Mouse (Mus musculus): Measurements from ENCODE around the gene Atg101.

Atg101 gene

GRCm38 (mm10) chr15:101286129-101286770 lies 2.2 kb downstream of the Atg101 start:
- no peak for DNase-seq (ENCODE audit: low spot score in 2 of 2)

- DNase-seq (ENCODE audit: low spot score in 2 of 2), result no peak
These were observed 3.3 kb downstream of the Atg101 start for GRCm38 (mm10) chr15:101287361-101287760.

GRCm38 (mm10) chr15:101290354-101290753 lies 6.3 kb downstream of the Atg101 start:
- no peak for DNase-seq (ENCODE audit: low spot score in 2 of 2)

GRCm38 (mm10) chr15:101292012-101292411 lies 7.9 kb downstream of the Atg101 start:
- no peak for DNase-seq (ENCODE audit: low spot score in 2 of 2)

- DNase-seq (ENCODE audit: low spot score in 2 of 2), result no peak
These were observed 9.1 kb downstream of the Atg101 start, which contains the start of gene 6030408B16Rik for GRCm38 (mm10) chr15:101293025-101293621. Gene 6030408B16Rik, plus strand, starts transcription at chr15:101293212.

GRCm38 (mm10) chr15:101294028-101294894 lies 10.2 kb downstream of the Atg101 start:
- DNase-seq (ENCODE audit: low spot score in 2 of 2), result no peak

- no peak for DNase-seq (ENCODE audit: low spot score in 2 of 2)
These were observed 11.0 kb downstream of the Atg101 start for GRCm38 (mm10) chr15:101295106-101295505.

- DNase-seq (ENCODE audit: low spot score in 2 of 2), result no peak
These were observed 11.5 kb downstream of the Atg101 start for GRCm38 (mm10) chr15:101295616-101296015.

- no peak for DNase-seq (ENCODE audit: low spot score in 2 of 2)
These were observed 12.0 kb downstream of the Atg101 start for GRCm38 (mm10) chr15:101296091-101296490.

- no peak for DNase-seq (ENCODE audit: low spot score in 2 of 2)
These were observed 13.9 kb downstream of the Atg101 start for GRCm38 (mm10) chr15:101297988-101298387.

GRCm38 (mm10) chr15:101298550-101298949 lies 14.5 kb downstream of the Atg101 start:
- DNase-seq (ENCODE audit: low spot score in 2 of 2), result no peak

- DNase-seq (ENCODE audit: low spot score in 2 of 2), result no peak
These were observed 15.4 kb downstream of the Atg101 start for GRCm38 (mm10) chr15:101299480-101299960.

- no peak for DNase-seq (ENCODE audit: low spot score in 2 of 2)
These were observed 16.1 kb downstream of the Atg101 start for GRCm38 (mm10) chr15:101300128-101300527.

GRCm38 (mm10) chr15:101302201-101302600 lies 18.1 kb downstream of the Atg101 start:
- DNase-seq (ENCODE audit: low spot score in 2 of 2), result no peak

GRCm38 (mm10) chr15:101303830-101304229 lies 19.8 kb downstream of the Atg101 start:
- no peak for DNase-seq (ENCODE audit: low spot score in 2 of 2)

GRCm38 (mm10) chr15:101306459-101306858 lies 22.4 kb downstream of the Atg101 start:
- peak; percentile 41 to 52 for DNase-seq (ENCODE audit: low spot score in 2 of 2)

GRCm38 (mm10) chr15:101308440-101309348 lies 24.6 kb downstream of the Atg101 start:
- DNase-seq (ENCODE audit: low spot score in 2 of 2), result no peak

- no peak for DNase-seq (ENCODE audit: low spot score in 2 of 2)
These were observed 25.4 kb downstream of the Atg101 start for GRCm38 (mm10) chr15:101309493-101309892.

GRCm38 (mm10) chr15:101311087-101311770 lies 27.2 kb downstream of the Atg101 start:
- DNase-seq (ENCODE audit: low spot score in 2 of 2), result peak in 1 of 2 experiments; percentile 37

- DNase-seq (ENCODE audit: low spot score in 2 of 2), result no peak
These were observed 27.9 kb downstream of the Atg101 start for GRCm38 (mm10) chr15:101312006-101312405.

GRCm38 (mm10) chr15:101315378-101315777 lies 31.3 kb downstream of the Atg101 start:
- DNase-seq (ENCODE audit: low spot score in 2 of 2), result no peak
